9 mouse cellular contexts compared by ENCODE assay signal in the genomic region with DNA sequence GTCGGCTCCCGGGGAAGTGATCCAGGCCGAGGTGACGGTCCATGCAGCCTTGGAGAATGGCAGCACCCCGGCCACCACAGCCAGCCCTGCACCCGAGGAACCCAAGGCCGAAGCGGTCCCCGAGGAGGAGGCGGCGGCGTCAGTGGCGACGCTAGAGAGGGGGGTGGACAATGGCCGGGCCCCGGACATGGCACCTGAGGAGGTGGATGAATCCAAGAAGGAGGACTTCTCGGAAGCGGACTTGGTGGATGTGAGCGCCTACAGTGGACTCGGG. TPM values are rescaled to one million over a fixed set of nuclear protein-coding genes. Genes with fewer than 3 reads are reported as not detected.
DNase-seq lines count a peak whose midpoint lies in the region; ATAC-seq lines count a peak whose summit lies in the region.
"Had no signal": no experiment of that assay in that cellular context is flagged by ENCODE, and none has a peak within 500 bp of the region (broad histone marks: within the 10 kb centered on the region; RNA-seq: fewer than 3 reads in every experiment).

No protein-coding gene starts in this region.

- peak overlapping the region; percentile 98 for H3K9ac ChIP-seq in heart, embryonic 13.5 days
- H3K9ac ChIP-seq in heart, embryonic 16.5 days (ENCODE audit: low read length), result peak overlapping the region; percentile 95
- peak overlapping the region; percentile 94 for H3K9ac ChIP-seq in liver, embryonic 15.5 days

- H3K4me2 ChIP-seq in heart, embryonic 13.5 days, result peak overlapping the region; percentile 100
- peak overlapping the region; percentile 98 for H3K4me2 ChIP-seq in heart, embryonic 16.5 days (ENCODE audit: low read depth, low read length)
- H3K4me2 ChIP-seq in liver, embryonic 15.5 days, result peak overlapping the region; percentile 97

- peaks cover 83% of the 10 kb centered on the region for H3K4me1 ChIP-seq in heart, embryonic 13.5 days
- H3K4me1 ChIP-seq in heart, embryonic 16.5 days (ENCODE audit: control insufficient read depth, insufficient read depth, low read length), result peaks cover 65% of the 10 kb centered on the region
- H3K4me1 ChIP-seq in liver, embryonic 15.5 days (replicated peaks), result peaks cover 95% of the 10 kb centered on the region

- peak overlapping the region; percentile 94 for H3K4me3 ChIP-seq in heart, embryonic 13.5 days
- peak overlapping the region; percentile 93 for H3K4me3 ChIP-seq in heart, embryonic 16.5 days (ENCODE audit: low read length)
- peak overlapping the region; percentile 89 for H3K4me3 ChIP-seq in liver, embryonic 15.5 days (replicated peaks)

- DNase-seq in heart, adult 18-20 months, result no peak
- peak; percentile 47 for DNase-seq in adrenal gland, adult 8-10 months
- DNase-seq in layer of hippocampus, adult 18-20 months (ENCODE audit: low spot score in 2 of 2), result no peak
- DNase-seq in right cerebral cortex, postnatal 4 days, result no peak

- peaks cover 27% of the 10 kb centered on the region for H3K36me3 ChIP-seq in heart, embryonic 13.5 days
- H3K36me3 ChIP-seq in heart, embryonic 16.5 days (ENCODE audit: control insufficient read depth, insufficient read depth), result peaks cover 7% of the 10 kb centered on the region; the same call in 1 of the 2 replicates
- H3K36me3 ChIP-seq in liver, embryonic 15.5 days (replicated peaks), result peaks cover 14% of the 10 kb centered on the region

- WGBS in heart, embryonic 13.5 days, result under 1% methylated on average over 20 of the region's 20 CpGs
- under 1% methylated on average over 20 of the region's 20 CpGs for WGBS in heart, embryonic 16.5 days
- 0% methylated on average over 20 of the region's 20 CpGs for WGBS in liver, embryonic 15.5 days (ENCODE audit: insufficient replicate concordance)

- ATAC-seq in heart, embryonic 13.5 days (ENCODE audit: extremely low read depth, insufficient number of reproducible peaks, low FRiP score, low TSS enrichment), result no peak
- ATAC-seq in heart, embryonic 16.5 days (replicated peaks; ENCODE audit: extremely low read depth, insufficient read depth, low FRiP score), result no peak
- no peak for ATAC-seq in liver, embryonic 15.5 days (ENCODE audit: insufficient read depth)
- no peak for ATAC-seq in megakaryocyte progenitor cell, adult 5-6 weeks (replicated peaks; ENCODE audit: poor library complexity)

- no peaks in the 10 kb centered on the region for H3K27me3 ChIP-seq in heart, embryonic 13.5 days (replicated peaks)
- H3K27me3 ChIP-seq in heart, embryonic 16.5 days (ENCODE audit: control insufficient read depth, insufficient read depth, low read length), result no peaks in the 10 kb centered on the region
- no peaks in the 10 kb centered on the region for H3K27me3 ChIP-seq in liver, embryonic 15.5 days

- H3K27ac ChIP-seq in heart, embryonic 13.5 days (replicated peaks), result peak overlapping the region; percentile 95
- peak overlapping the region; percentile 94 for H3K27ac ChIP-seq in heart, embryonic 16.5 days (ENCODE audit: low read length)
- peak overlapping the region; percentile 90 for H3K27ac ChIP-seq in liver, embryonic 15.5 days (replicated peaks)

- no peaks in the 10 kb centered on the region for H3K9me3 ChIP-seq in heart, embryonic 13.5 days
- H3K9me3 ChIP-seq in heart, embryonic 16.5 days (replicated peaks; ENCODE audit: control insufficient read depth, low read length), result no peaks in the 10 kb centered on the region
- H3K9me3 ChIP-seq in liver, embryonic 15.5 days (replicated peaks), result no peaks in the 10 kb centered on the region

RNA-seq across cellular contexts. Expression of gene Ppp1r9b, which starts 1.6 kb away (rescaled TPM):
- 6.5 and 6.8 TPM in 2 replicates for polyA plus RNA-seq in heart, embryonic 13.5 days (2015; fragmentation: Nextera tagmentation; extraction: Ambion mirVana)
- 10 to 100 TPM; 44.8 to 47.2 TPM for total RNA-seq in heart, adult 18-20 months (2021)
- 100 to 1,000 TPM; 116 to 149 (median 131) TPM for total RNA-seq in adrenal gland, adult 8-10 months (2022)
- 5.8 and 6.4 TPM in 2 replicates for polyA plus RNA-seq in heart, embryonic 16.5 days (2015; fragmentation: Nextera tagmentation; extraction: Ambion mirVana)
- polyA plus RNA-seq in liver, embryonic 15.5 days (2015; fragmentation: Nextera tagmentation; extraction: Ambion mirVana), result 8.2 and 8.8 TPM in 2 replicates
- total RNA-seq in megakaryocyte progenitor cell, adult 5-6 weeks (2015), result 43.9 and 46.6 TPM in 2 replicates
- 81.9 and 107 TPM in 2 replicates for total RNA-seq in megakaryocyte progenitor cell, adult 5-6 weeks (2017)
- total RNA-seq in layer of hippocampus, adult 18-20 months (2021), result 1,000 to 10,000 TPM in 1 of 2 experiments, 100 to 1,000 TPM in 1; 993 to 1,036 TPM

RNA-seq across cellular contexts. Expression of gene Sgca, which starts 16.3 kb away (rescaled TPM):
- 27.0 and 29.2 TPM in 2 replicates for polyA plus RNA-seq in heart, embryonic 13.5 days (2015; fragmentation: Nextera tagmentation; extraction: Ambion mirVana)
- 100 to 1,000 TPM; 182 to 184 TPM for total RNA-seq in heart, adult 18-20 months (2021)
- total RNA-seq in adrenal gland, adult 8-10 months (2022), result not detected
- 27.9 and 29.4 TPM in 2 replicates for polyA plus RNA-seq in heart, embryonic 16.5 days (2015; fragmentation: Nextera tagmentation; extraction: Ambion mirVana)
- polyA plus RNA-seq in liver, embryonic 15.5 days (2015; fragmentation: Nextera tagmentation; extraction: Ambion mirVana), result 0.35 and 1.1 TPM in 2 replicates
- not detected in 2 replicates for total RNA-seq in megakaryocyte progenitor cell, adult 5-6 weeks (2015)
- not detected in 2 replicates for total RNA-seq in megakaryocyte progenitor cell, adult 5-6 weeks (2017)
- total RNA-seq in layer of hippocampus, adult 18-20 months (2021), result under 1 TPM in 1 of 2 experiments, not detected in 1; 0.27 TPM
- total RNA-seq: hematopoietic stem cell, adult 5-6 weeks had no signal

RNA-seq across cellular contexts. Expression of gene Samd14, which starts 17.3 kb away (rescaled TPM):
- polyA plus RNA-seq in heart, embryonic 13.5 days (2015; fragmentation: Nextera tagmentation; extraction: Ambion mirVana), result 11.6 and 11.7 TPM in 2 replicates
- 1 to 10 TPM; 1.1 to 1.9 TPM for total RNA-seq in heart, adult 18-20 months (2021)
- total RNA-seq in adrenal gland, adult 8-10 months (2022), result 1 to 10 TPM; 3.9 to 9.1 (median 5.6) TPM
- polyA plus RNA-seq in heart, embryonic 16.5 days (2015; fragmentation: Nextera tagmentation; extraction: Ambion mirVana), result 8.6 and 9.0 TPM in 2 replicates
- 33.9 and 39.2 TPM in 2 replicates for polyA plus RNA-seq in liver, embryonic 15.5 days (2015; fragmentation: Nextera tagmentation; extraction: Ambion mirVana)
- 2.3 and 6.1 TPM in 2 replicates for total RNA-seq in megakaryocyte progenitor cell, adult 5-6 weeks (2015)
- total RNA-seq in megakaryocyte progenitor cell, adult 5-6 weeks (2017), result 0.92 and 2.6 TPM in 2 replicates
- 10 to 100 TPM; 38.2 to 42.8 TPM for total RNA-seq in layer of hippocampus, adult 18-20 months (2021)

RNA-seq across cellular contexts. Expression of gene Hils1, which starts 25.0 kb away (rescaled TPM):
- 0.23 TPM in 1 of 2 replicates, not detected in the other for polyA plus RNA-seq in heart, embryonic 13.5 days (2015; fragmentation: Nextera tagmentation; extraction: Ambion mirVana)
- total RNA-seq in heart, adult 18-20 months (2021), result not detected
- total RNA-seq in adrenal gland, adult 8-10 months (2022), result not detected
- polyA plus RNA-seq in heart, embryonic 16.5 days (2015; fragmentation: Nextera tagmentation; extraction: Ambion mirVana), result 0.33 TPM in 1 of 2 replicates, not detected in the other
- polyA plus RNA-seq in liver, embryonic 15.5 days (2015; fragmentation: Nextera tagmentation; extraction: Ambion mirVana), result not detected in 2 replicates
- not detected in 2 replicates for total RNA-seq in megakaryocyte progenitor cell, adult 5-6 weeks (2015)
- not detected in 2 replicates for total RNA-seq in megakaryocyte progenitor cell, adult 5-6 weeks (2017)
- not detected for total RNA-seq in layer of hippocampus, adult 18-20 months (2021)
- total RNA-seq: hematopoietic stem cell, adult 5-6 weeks had no signal

RNA-seq across cellular contexts. Expression of gene Pdk2, which starts 48.7 kb away (rescaled TPM):
- polyA plus RNA-seq in heart, embryonic 13.5 days (2015; fragmentation: Nextera tagmentation; extraction: Ambion mirVana), result 77.9 and 81.1 TPM in 2 replicates
- 100 to 1,000 TPM; 421 to 452 TPM for total RNA-seq in heart, adult 18-20 months (2021)
- 10 to 100 TPM; 60.9 to 90.5 (median 76.0) TPM for total RNA-seq in adrenal gland, adult 8-10 months (2022)
- 141 and 148 TPM in 2 replicates for polyA plus RNA-seq in heart, embryonic 16.5 days (2015; fragmentation: Nextera tagmentation; extraction: Ambion mirVana)
- polyA plus RNA-seq in liver, embryonic 15.5 days (2015; fragmentation: Nextera tagmentation; extraction: Ambion mirVana), result 10.2 and 10.8 TPM in 2 replicates
- 4.2 and 4.8 TPM in 2 replicates for total RNA-seq in megakaryocyte progenitor cell, adult 5-6 weeks (2015)
- 0.71 and 1.4 TPM in 2 replicates for total RNA-seq in megakaryocyte progenitor cell, adult 5-6 weeks (2017)
- total RNA-seq in layer of hippocampus, adult 18-20 months (2021), result 100 to 1,000 TPM; 137 to 142 TPM

Comparison
In these comparisons a context has a peak if more than half of its experiments do, and no peak if none do; other contexts are left out.
1. RNA of gene Ppp1r9b, which starts 1.6 kb away (total RNA-seq): 993 to 1,036 TPM in layer of hippocampus, adult 18-20 months; 116 to 149 TPM in adrenal gland, adult 8-10 months, 43.9 to 107 TPM in megakaryocyte progenitor cell, adult 5-6 weeks and 44.8 to 47.2 TPM in heart, adult 18-20 months; every median in the first group is over 4 times any median in the second.
2. RNA of gene Sgca, which starts 16.3 kb away (total RNA-seq): 182 to 184 TPM in heart, adult 18-20 months; 0.27 TPM in layer of hippocampus, adult 18-20 months, not detected in adrenal gland, adult 8-10 months and not detected in megakaryocyte progenitor cell, adult 5-6 weeks; every median in the first group is over 100 times any median in the second.
3. Peak in every context shown above with its lines, with median percentiles within 50 percentile points of each other: H3K27ac ChIP-seq, H3K4me2 ChIP-seq, H3K4me3 ChIP-seq and H3K9ac ChIP-seq.